Mouse (Mus musculus): ENCODE measurements around the gene Mospd3. TPM values are rescaled to one million over a fixed set of nuclear protein-coding genes. Genes with fewer than 3 reads are reported as not detected.
A peak's percentile ranks its signal among the peaks of the same experiment; 100 is the strongest.

The Mospd3 gene
- total and polyA plus RNA-seq, 2 experiments from 2014 or later: 10.9 to 66.7 TPM

DNA sequence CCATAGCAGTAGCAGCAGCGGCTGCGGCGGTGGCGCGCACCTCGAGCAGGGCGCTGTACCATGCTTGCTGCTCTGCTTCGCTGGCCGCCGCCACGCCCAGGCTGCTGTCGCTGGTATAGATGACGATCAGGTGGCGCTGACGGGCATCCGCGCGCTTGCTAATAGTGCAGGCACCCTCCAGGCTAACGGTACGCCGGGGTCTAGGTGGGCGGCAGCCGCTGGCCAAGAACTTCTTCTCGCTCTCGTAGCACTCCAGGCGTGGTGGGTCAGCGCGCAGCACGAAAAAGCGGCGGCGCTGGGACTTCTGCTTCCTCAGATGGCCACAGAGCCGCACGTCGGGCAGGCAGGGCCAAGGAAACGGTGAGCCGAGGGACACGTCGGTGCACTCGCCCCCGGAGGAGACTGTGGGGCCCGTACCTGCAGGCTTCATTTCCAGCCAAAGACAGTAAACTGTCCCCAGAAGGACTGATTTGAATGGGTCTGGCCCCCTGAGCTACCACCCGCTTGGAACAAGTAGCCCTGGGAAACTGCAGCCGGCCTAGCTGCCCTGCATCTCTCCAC, 44.3 kb upstream of the Mospd3 start:
- no peak for TF ChIP-seq CTCF (IDR thresholded peaks at IDR 0.05; ENCODE audit: low read depth)
- WGBS: 4% methylated on average over 44 of the region's 44 CpGs
- Histone ChIP-seq H3K9me3 (ENCODE audit: low read length) (no peaks in the 10 kb centered on the region), H3K4me2 (ENCODE audit: low read depth, low read length) (peak overlapping the region; percentile 43), H3K4me3 (ENCODE audit: low read length) (peak overlapping the region; percentile 18; the same call in 1 of the 2 replicates), H3K27me3 (ENCODE audit: insufficient read depth, low read length) (peaks cover 17% of the 10 kb centered on the region), H3K9ac (replicated peaks; ENCODE audit: low read length) (no peak overlapping the region), H3K27ac (no peak overlapping the region), H3K36me3 (ENCODE audit: insufficient read depth, low read length) (peaks cover 4% of the 10 kb centered on the region; the same call in 1 of the 2 replicates), H3K4me1 (ENCODE audit: insufficient read depth, low read length) (peaks cover 5% of the 10 kb centered on the region; the same call in 1 of the 2 replicates)
- DNase-seq (ENCODE audit: low spot score): peak; percentile 28
- ATAC-seq: no peak

DNA sequence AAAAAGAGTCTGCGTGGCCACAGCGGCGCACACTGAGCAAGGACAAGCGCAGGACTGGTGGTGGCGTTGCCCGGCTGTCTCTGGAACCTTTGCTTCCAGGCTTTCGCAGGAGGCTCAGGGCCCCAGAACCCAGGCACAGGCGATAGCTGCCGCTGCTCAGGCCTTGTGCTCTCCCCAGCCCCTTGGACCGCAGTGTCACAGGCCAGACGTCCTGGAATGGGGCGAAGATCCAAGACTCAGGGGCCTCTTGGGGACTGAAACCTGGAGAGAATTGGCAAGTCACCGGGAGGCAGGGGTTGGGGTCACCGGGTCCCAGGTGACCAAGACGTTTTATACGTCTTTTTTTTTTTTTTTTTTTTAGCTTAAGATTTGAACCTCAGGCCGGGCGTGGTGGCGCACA, 43.6 kb upstream of the Mospd3 start:
- no peak for TF ChIP-seq CTCF (IDR thresholded peaks at IDR 0.05; ENCODE audit: low read depth)
- H3K27me3 ChIP-seq (ENCODE audit: insufficient read depth, low read length): peaks cover 17% of the 10 kb centered on the region
- no peak overlapping the region for H3K27ac ChIP-seq
- DNase-seq (ENCODE audit: low spot score) (no peak), ATAC-seq (no peak)
- H3K36me3 ChIP-seq (ENCODE audit: insufficient read depth, low read length): peaks cover 11% of the 10 kb centered on the region; the same call in 1 of the 2 replicates
- H3K4me1 ChIP-seq (ENCODE audit: insufficient read depth, low read length): peaks cover 5% of the 10 kb centered on the region; the same call in 1 of the 2 replicates
- no peaks in the 10 kb centered on the region for H3K9me3 ChIP-seq (ENCODE audit: low read length)
- no peak overlapping the region for H3K9ac ChIP-seq (replicated peaks; ENCODE audit: low read length)
- WGBS: 39% methylated on average over 19 of the region's 19 CpGs
- no peak overlapping the region for H3K4me3 ChIP-seq (ENCODE audit: low read length)
- peak overlapping the region; percentile 43; the same call in 1 of the 2 replicates for H3K4me2 ChIP-seq (ENCODE audit: low read depth, low read length)

- no peak overlapping the region for H3K4me2 ChIP-seq (ENCODE audit: low read depth, low read length)
- DNase-seq (ENCODE audit: low spot score): no peak
- peaks cover 18% of the 10 kb centered on the region; the same call in 1 of the 2 replicates for H3K36me3 ChIP-seq (ENCODE audit: insufficient read depth, low read length)
- WGBS: 47% methylated on average over 4 of the region's 4 CpGs
- no peaks in the 10 kb centered on the region for H3K9me3 ChIP-seq (ENCODE audit: low read length)
- H3K9ac ChIP-seq (replicated peaks; ENCODE audit: low read length): no peak overlapping the region
- peaks cover 17% of the 10 kb centered on the region for H3K27me3 ChIP-seq (ENCODE audit: insufficient read depth, low read length)
- peaks cover 5% of the 10 kb centered on the region; the same call in 1 of the 2 replicates for H3K4me1 ChIP-seq (ENCODE audit: insufficient read depth, low read length)
- no peak for TF ChIP-seq CTCF (IDR thresholded peaks at IDR 0.05; ENCODE audit: low read depth)
- H3K4me3 ChIP-seq (ENCODE audit: low read length): no peak overlapping the region
- no peak overlapping the region for H3K27ac ChIP-seq
- ATAC-seq: no peak
Observed at GRCm38 (mm10) chr5:137642886-137643285, 42.0 kb upstream of the Mospd3 start.

GRCm38 (mm10) chr5:137641054-137641453, 40.2 kb upstream of the Mospd3 start, which contains the start of gene Sap25:
Sap25 (plus strand) TSS chr5:137641334.
- H3K27me3 ChIP-seq (ENCODE audit: insufficient read depth, low read length): peaks cover 13% of the 10 kb centered on the region
- no peak within 1 kb of the TSS for H3K9ac ChIP-seq (replicated peaks; ENCODE audit: low read length)
- peaks cover 5% of the 10 kb centered on the region; the same call in 1 of the 2 replicates for H3K4me1 ChIP-seq (ENCODE audit: insufficient read depth, low read length)
- ATAC-seq: no peak
- H3K9me3 ChIP-seq (ENCODE audit: low read length): no peaks in the 10 kb centered on the region
- H3K4me2 ChIP-seq (ENCODE audit: low read depth, low read length): no peak within 1 kb of the TSS
- WGBS: 88% methylated on average over 19 of the region's 19 CpGs
- TF ChIP-seq CTCF (IDR thresholded peaks at IDR 0.05; ENCODE audit: low read depth): peak; percentile 42
- H3K36me3 ChIP-seq (ENCODE audit: insufficient read depth, low read length): peaks cover 33% of the 10 kb centered on the region; the same call in 1 of the 2 replicates
- no peak within 1 kb of the TSS for H3K4me3 ChIP-seq (ENCODE audit: low read length)
- H3K27ac ChIP-seq: no peak within 1 kb of the TSS
- no peak for DNase-seq (ENCODE audit: low spot score)

GRCm38 (mm10) chr5:137639472-137639871, 38.6 kb upstream of the Mospd3 start:
- no peaks in the 10 kb centered on the region for H3K4me1 ChIP-seq (ENCODE audit: insufficient read depth, low read length)
- WGBS: 82% methylated on average over 7 of the region's 7 CpGs
- TF ChIP-seq CTCF (IDR thresholded peaks at IDR 0.05; ENCODE audit: low read depth): no peak
- DNase-seq (ENCODE audit: low spot score) (no peak), ATAC-seq (no peak)
- no peak overlapping the region for H3K9ac ChIP-seq (replicated peaks; ENCODE audit: low read length)
- no peaks in the 10 kb centered on the region; the same call in 1 of the 2 replicates for H3K27me3 ChIP-seq (ENCODE audit: insufficient read depth, low read length)
- H3K9me3 ChIP-seq (ENCODE audit: low read length): no peaks in the 10 kb centered on the region
- no peak overlapping the region for H3K4me3 ChIP-seq (ENCODE audit: low read length)
- no peak overlapping the region for H3K4me2 ChIP-seq (ENCODE audit: low read depth, low read length)
- no peak overlapping the region for H3K27ac ChIP-seq
- H3K36me3 ChIP-seq (ENCODE audit: insufficient read depth, low read length): peaks cover 43% of the 10 kb centered on the region; the same call in 1 of the 2 replicates

- Histone ChIP-seq H3K9ac (replicated peaks; ENCODE audit: low read length) (no peak overlapping the region), H3K4me1 (ENCODE audit: insufficient read depth, low read length) (peaks cover 18% of the 10 kb centered on the region), H3K4me2 (ENCODE audit: low read depth, low read length) (no peak overlapping the region), H3K9me3 (ENCODE audit: low read length) (no peaks in the 10 kb centered on the region), H3K27ac (no peak overlapping the region), H3K4me3 (ENCODE audit: low read length) (no peak overlapping the region), H3K27me3 (ENCODE audit: insufficient read depth, low read length) (no peaks in the 10 kb centered on the region), H3K36me3 (ENCODE audit: insufficient read depth, low read length) (peaks cover 34% of the 10 kb centered on the region)
- DNase-seq (ENCODE audit: low spot score): no peak
- 66% methylated on average over 12 of the region's 12 CpGs for WGBS
- no peak for TF ChIP-seq CTCF (IDR thresholded peaks at IDR 0.05; ENCODE audit: low read depth)
- ATAC-seq: no peak
Observed at GRCm38 (mm10) chr5:137633397-137634084, 32.7 kb upstream of the Mospd3 start.
